Mouse (Mus musculus): ENCODE measurements at regions not wholly inside any gene's neighbourhood (a gene's known extent, or its start where the extent isn't known, plus 50 kb on each side); places are given as distances from the start of the nearest gene placed in this dataset.

- TF ChIP-seq CTCF (conservative IDR thresholded peaks at IDR 0.05; ENCODE audit: low read length) (no peak), POU5F1 (IDR thresholded peaks at IDR 0.05; ENCODE audit: borderline replicate concordance, low read length) (no peak), NANOG (IDR thresholded peaks at IDR 0.05; ENCODE audit: borderline replicate concordance, low read length) (no peak)
Measured at GRCm38 (mm10) chr16:73647201-73647782, 764.3 kb downstream of the Robo2 start.

Data from E14TG2a.4 (cell line).